Comparison of ENCODE assay signal across 11 mouse cellular contexts in the genomic region with DNA sequence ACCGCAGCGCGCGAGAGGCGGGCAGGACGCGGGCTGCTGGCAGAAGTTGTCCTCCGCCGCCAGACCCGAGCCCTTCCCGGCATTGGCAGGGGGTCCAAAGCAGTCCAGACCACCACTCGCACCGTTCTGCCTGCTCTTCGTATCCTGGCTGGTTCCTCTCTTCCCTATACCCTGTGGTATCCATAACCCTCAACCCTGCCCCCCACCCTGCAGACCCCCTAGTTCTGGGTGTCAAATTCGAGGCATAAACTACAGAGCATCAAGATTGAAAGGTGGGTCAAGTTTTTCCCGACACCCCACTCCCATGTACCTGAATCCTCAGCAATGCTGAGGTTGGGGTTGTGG. TPM values are rescaled to one million over a fixed set of nuclear protein-coding genes. Genes with fewer than 3 reads are reported as not detected.
A peak's percentile ranks its signal among the peaks of the same experiment; 100 is the strongest.
DNase-seq lines count a peak whose midpoint lies in the region; ATAC-seq and TF ChIP-seq lines count a peak whose summit lies in the region.
"Had no signal": no experiment of that assay in that cellular context is flagged by ENCODE, and none has a peak within 500 bp of the region (broad histone marks: within the 10 kb centered on the region; RNA-seq: fewer than 3 reads in every experiment).

No protein-coding gene starts in this region.

- TF ChIP-seq CTCF in liver, postnatal 0 days (IDR thresholded peaks at IDR 0.05; ENCODE audit: low read depth) = no peak

- DNase-seq in heart, adult 11 months = no peak
- no peak for DNase-seq in ES-E14 (ENCODE audit: low read depth, low spot score)
- no peak for DNase-seq in liver, postnatal 0 days
- DNase-seq in thymus, postnatal 36 days = no peak
- no peak for DNase-seq in testis, postnatal 10 days (ENCODE audit: low spot score)
- DNase-seq: B cell, adult 2 months; thymus, adult 2 months had no signal

- TF ChIP-seq EP300 in liver, postnatal 0 days (IDR thresholded peaks at IDR 0.05; ENCODE audit: low read depth) = no peak

- peak overlapping the region; percentile 26; the same call in 1 of the 2 replicates for H3K9ac ChIP-seq in heart, embryonic 12.5 days
- peak overlapping the region; percentile 87 for H3K9ac ChIP-seq in ES-E14 (ENCODE audit: insufficient read depth, low read depth, low read length, poor library complexity, severe bottlenecking)
- H3K9ac ChIP-seq in hindbrain, embryonic 12.5 days = peak overlapping the region; percentile 81
- peak overlapping the region; percentile 66 for H3K9ac ChIP-seq in liver, postnatal 0 days (replicated peaks)

- peak overlapping the region; percentile 70 for H3K4me2 ChIP-seq in heart, embryonic 12.5 days
- H3K4me2 ChIP-seq in hindbrain, embryonic 12.5 days (replicated peaks) = peak overlapping the region; percentile 77
- H3K4me2 ChIP-seq in liver, postnatal 0 days (ENCODE audit: low read depth, low read length) = peak overlapping the region; percentile 71

- H3K4me3 ChIP-seq in heart, embryonic 12.5 days = peak overlapping the region; percentile 47
- H3K4me3 ChIP-seq in ES-E14 (ENCODE audit: insufficient read depth in 1 of 2, low read depth in 1 of 2, low read length in 2 of 2, poor library complexity in 1 of 2, severe bottlenecking in 1 of 2) = peak overlapping the region; percentile 95 to 97
- H3K4me3 ChIP-seq in hindbrain, embryonic 12.5 days = peak overlapping the region; percentile 58
- peak overlapping the region; percentile 67 for H3K4me3 ChIP-seq in liver, postnatal 0 days (ENCODE audit: low read depth, low read length)
- H3K4me3 ChIP-seq: myocyte had no signal

- in situ Hi-C loops in ES-E14 (cut with MboI; ENCODE audit: low sequenced_read_pairs in 2 of 2, unreplicated experiment in 2 of 2) = no loop called here

- H3K9me3 ChIP-seq in heart, embryonic 12.5 days (replicated peaks) = no peaks in the 10 kb centered on the region
- H3K9me3 ChIP-seq in ES-E14 (ENCODE audit: control insufficient read depth, insufficient read depth, low read depth, low read length) = no peaks in the 10 kb centered on the region
- no peaks in the 10 kb centered on the region for H3K9me3 ChIP-seq in hindbrain, embryonic 12.5 days (replicated peaks)
- no peaks in the 10 kb centered on the region for H3K9me3 ChIP-seq in liver, postnatal 0 days (ENCODE audit: low read length)

- H3K4me1 ChIP-seq in heart, embryonic 12.5 days (replicated peaks) = peaks cover 15% of the 10 kb centered on the region
- peaks cover 2 to 5% of the 10 kb centered on the region in 2 experiments; a peak in 1 of 4 replicates for H3K4me1 ChIP-seq in ES-E14 (ENCODE audit: control insufficient read depth in 2 of 2, insufficient read depth in 2 of 2, low read length in 2 of 2, poor library complexity in 1 of 2)
- 0 out of 2 replicates have a peak, but pooled peaks cover 10% of the 10 kb centered on the region for H3K4me1 ChIP-seq in hindbrain, embryonic 12.5 days
- H3K4me1 ChIP-seq in liver, postnatal 0 days (ENCODE audit: insufficient read depth) = peaks cover 33% of the 10 kb centered on the region

- WGBS in heart, embryonic 12.5 days = 2% methylated on average over 16 of the region's 16 CpGs
- 1% methylated on average over 16 of the region's 16 CpGs for WGBS in hindbrain, embryonic 12.5 days
- WGBS in liver, postnatal 0 days (ENCODE audit: insufficient replicate concordance) = 6% methylated on average over 8 of the region's 16 CpGs

- ATAC-seq in heart, embryonic 12.5 days (ENCODE audit: insufficient number of reproducible peaks, low FRiP score) = no peak
- ATAC-seq in hindbrain, embryonic 12.5 days (ENCODE audit: low FRiP score) = peak; percentile 53
- ATAC-seq in liver, postnatal 0 days = no peak
- ATAC-seq in megakaryocyte progenitor cell, adult 5-6 weeks (replicated peaks; ENCODE audit: poor library complexity) = no peak

- no peak overlapping the region for H3K27ac ChIP-seq in heart, embryonic 12.5 days (ENCODE audit: poor library complexity, severe bottlenecking)
- no peak overlapping the region for H3K27ac ChIP-seq in ES-E14 (ENCODE audit: insufficient read depth, low read depth, low read length, poor library complexity, severe bottlenecking)
- H3K27ac ChIP-seq in hindbrain, embryonic 12.5 days = 0 out of 2 replicates have a peak overlapping the region, but pooled peaks have one; percentile 35
- H3K27ac ChIP-seq in liver, postnatal 0 days (ENCODE audit: low read depth) = no peak overlapping the region

- H3K36me3 ChIP-seq in heart, embryonic 12.5 days = no peaks in the 10 kb centered on the region
- H3K36me3 ChIP-seq in ES-E14 (ENCODE audit: control insufficient read depth, insufficient read depth, low read length, poor library complexity, severe bottlenecking) = peaks cover 8% of the 10 kb centered on the region; the same call in 1 of the 2 replicates
- no peaks in the 10 kb centered on the region for H3K36me3 ChIP-seq in hindbrain, embryonic 12.5 days
- H3K36me3 ChIP-seq in liver, postnatal 0 days (replicated peaks; ENCODE audit: insufficient read depth, low read length) = peaks cover 3% of the 10 kb centered on the region; the same call in 1 of the 2 replicates

- peaks cover 66% of the 10 kb centered on the region for H3K27me3 ChIP-seq in heart, embryonic 12.5 days (replicated peaks)
- peaks cover 48% of the 10 kb centered on the region for H3K27me3 ChIP-seq in hindbrain, embryonic 12.5 days
- peaks cover 26% of the 10 kb centered on the region for H3K27me3 ChIP-seq in liver, postnatal 0 days (ENCODE audit: insufficient read depth, low read length)

TF ChIP-seq in ES-E14, 5 proteins besides CTCF, POLR2A, EP300 and RAD21:
- no peak for TF ChIP-seq ZC3H11A (IDR thresholded peaks at IDR 0.05; ENCODE audit: borderline replicate concordance, low read depth, low read length)
- no peak for TF ChIP-seq ZNF384 (IDR thresholded peaks at IDR 0.05; ENCODE audit: low read depth, low read length)
- no peak for TF ChIP-seq CHD2 (IDR thresholded peaks at IDR 0.05; ENCODE audit: low read depth, low read length)
TF ChIP-seq in ES-E14: peak in this region for 0.

RNA-seq across cellular contexts. Expression of gene Ccdc92b, which starts 0.5 kb away (rescaled TPM):
- 3.5 and 4.0 TPM in 2 replicates for polyA plus RNA-seq in heart, embryonic 12.5 days (2016; fragmentation: Nextera tagmentation; extraction: Ambion mirVana)
- total RNA-seq in ES-E14 (2012; rRNA removed) = 1.8 and 3.3 TPM in 2 replicates
- polyA plus RNA-seq in hindbrain, embryonic 12.5 days (2016; fragmentation: Nextera tagmentation; extraction: Ambion mirVana) = 2.8 and 3.2 TPM in 2 replicates
- polyA plus RNA-seq in liver, postnatal 0 days (2015; fragmentation: Nextera tagmentation; extraction: Ambion mirVana) = 2.2 and 2.6 TPM in 2 replicates
- 0.05 TPM in 1 of 2 replicates, not detected in the other for total RNA-seq in megakaryocyte progenitor cell, adult 5-6 weeks (2015)
- 0.10 TPM in 1 of 2 replicates, not detected in the other for total RNA-seq in megakaryocyte progenitor cell, adult 5-6 weeks (2017)

RNA-seq across cellular contexts. Expression of gene Rap1gap2, which starts 9.2 kb away (rescaled TPM):
- 9.1 and 9.3 TPM in 2 replicates for polyA plus RNA-seq in heart, embryonic 12.5 days (2016; fragmentation: Nextera tagmentation; extraction: Ambion mirVana)
- total RNA-seq in ES-E14 (2012; rRNA removed) = 2.0 and 2.7 TPM in 2 replicates
- polyA plus RNA-seq in hindbrain, embryonic 12.5 days (2016; fragmentation: Nextera tagmentation; extraction: Ambion mirVana) = 7.8 and 8.1 TPM in 2 replicates
- 0.75 and 0.84 TPM in 2 replicates for polyA plus RNA-seq in liver, postnatal 0 days (2015; fragmentation: Nextera tagmentation; extraction: Ambion mirVana)
- 1.1 and 1.4 TPM in 2 replicates for total RNA-seq in megakaryocyte progenitor cell, adult 5-6 weeks (2015)
- total RNA-seq in megakaryocyte progenitor cell, adult 5-6 weeks (2017) = 1.3 TPM in 2 replicates

RNA-seq across cellular contexts. Expression of gene Cluh, which starts 29.4 kb away (rescaled TPM):
- 70.0 and 71.3 TPM in 2 replicates for polyA plus RNA-seq in heart, embryonic 12.5 days (2016; fragmentation: Nextera tagmentation; extraction: Ambion mirVana)
- total RNA-seq in ES-E14 (2012; rRNA removed) = 73.5 and 92.9 TPM in 2 replicates
- 21.3 and 22.1 TPM in 2 replicates for polyA plus RNA-seq in hindbrain, embryonic 12.5 days (2016; fragmentation: Nextera tagmentation; extraction: Ambion mirVana)
- 31.2 and 35.6 TPM in 2 replicates for polyA plus RNA-seq in liver, postnatal 0 days (2015; fragmentation: Nextera tagmentation; extraction: Ambion mirVana)
- 35.5 and 40.7 TPM in 2 replicates for total RNA-seq in megakaryocyte progenitor cell, adult 5-6 weeks (2015)
- 36.4 and 38.3 TPM in 2 replicates for total RNA-seq in megakaryocyte progenitor cell, adult 5-6 weeks (2017)

Comparison
In these comparisons a context has a peak if more than half of its experiments do, and no peak if none do; other contexts are left out.
1. H3K9ac ChIP-seq: peak in every context shown above with its lines; median percentile 87 in ES-E14; 81 in hindbrain, embryonic 12.5 days; 66 in liver, postnatal 0 days; 26 in heart, embryonic 12.5 days.